Mouse (Mus musculus) left cerebral cortex, postnatal 10 days (tissue): ENCODE results near the gene Hmgb2. TPM values are rescaled to one million over a fixed set of nuclear protein-coding genes. Genes with fewer than 3 reads are reported as not detected.

ENCODE experiments used
- DNase-seq, 2 experiments: peaks; one replicate each; pipeline ENCODE4 v3.0.0; 2021 to 2022; ENCODE audit warnings: low spot score in 2 of 2, mixed read lengths in 1 of 2; ENCODE audit errors: extremely low spot score in 1 of 2
- intact Hi-C: fragments of 180-260 bp; cut with DNase I; formaldehyde crosslinking; loops from one replicate; pipeline ENCODE4 v1.15.1; 2025
- total RNA-seq, 2 experiments: library from RNA; stranded (reverse); gene quantifications; 2 replicates each; pipeline ENCODE4 v1.2.3; 2021

Gene Hmgb2
- total RNA-seq, 2 experiments from 2014 or later, result 13.1 to 15.5 TPM

DNA sequence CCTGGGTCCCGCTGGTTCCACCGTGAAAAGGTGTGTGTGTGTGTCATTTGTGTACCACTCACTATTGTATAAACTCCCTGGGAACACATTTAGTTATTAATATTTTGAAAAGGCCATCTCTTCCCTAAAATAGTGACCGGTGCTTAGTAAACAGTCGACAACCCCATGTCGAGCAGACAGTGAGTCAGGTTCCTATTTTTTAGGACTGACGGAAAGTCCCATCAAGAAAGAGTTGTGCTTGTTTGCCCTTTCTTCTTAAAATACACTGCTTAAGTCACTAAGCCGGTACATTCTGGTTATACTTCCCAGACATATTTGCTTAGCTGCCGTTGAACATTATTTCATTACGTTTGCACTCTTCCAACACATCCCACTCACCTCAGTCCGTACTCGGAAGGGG, 29.2 kb downstream of the Hmgb2 start:
- DNase-seq, result no peak
- intact Hi-C loops, result loop anchor here (2.0 to 5.0 kb wide), 2 partner anchors 111 to 260 kb away; partner anchors contain the start of gene Galnt7

DNA sequence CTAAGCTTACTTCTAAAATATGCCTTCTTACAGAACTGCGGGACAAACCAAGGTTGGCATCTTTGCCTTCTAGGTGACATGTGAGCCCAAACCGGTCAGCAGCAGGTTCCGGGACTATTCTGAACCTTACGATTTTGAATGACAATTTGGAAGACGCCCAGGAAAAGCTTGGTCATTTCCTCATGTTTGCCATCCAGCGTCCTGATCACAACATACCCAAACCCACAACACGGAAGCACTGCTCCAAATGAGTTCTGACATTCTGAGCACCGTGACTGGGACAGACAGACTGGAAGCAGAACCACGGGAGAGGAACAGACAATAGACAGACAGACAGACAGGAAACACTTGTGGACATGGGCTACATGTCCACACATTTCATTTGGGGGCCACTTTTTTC, 29.7 kb downstream of the Hmgb2 start:
- intact Hi-C loops, result loop anchor here (2.0 to 5.0 kb wide), 2 partner anchors 111 to 259 kb away; partner anchors contain the start of gene Galnt7
- DNase-seq, result no peak

DNA sequence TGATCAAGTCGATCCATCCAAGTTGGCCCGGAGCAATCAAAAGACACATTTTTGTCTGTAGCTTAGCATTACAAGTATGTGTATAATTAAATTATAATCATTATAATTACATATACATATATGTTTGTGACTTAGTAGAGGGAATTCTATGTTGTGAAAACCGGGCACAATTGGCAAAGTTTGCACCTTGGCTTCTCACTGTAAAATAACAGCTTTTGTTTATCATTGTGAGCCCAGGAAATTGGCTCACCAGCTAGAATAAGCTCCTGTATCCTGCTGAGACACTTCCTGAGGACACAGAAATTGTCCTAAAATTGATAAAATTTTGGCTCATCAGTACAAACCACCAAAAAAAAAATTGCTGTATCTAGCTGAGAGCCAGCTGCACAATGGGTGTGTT, 34.7 kb downstream of the Hmgb2 start:
- no peak for DNase-seq
- intact Hi-C loops, result no loop called here

DNA sequence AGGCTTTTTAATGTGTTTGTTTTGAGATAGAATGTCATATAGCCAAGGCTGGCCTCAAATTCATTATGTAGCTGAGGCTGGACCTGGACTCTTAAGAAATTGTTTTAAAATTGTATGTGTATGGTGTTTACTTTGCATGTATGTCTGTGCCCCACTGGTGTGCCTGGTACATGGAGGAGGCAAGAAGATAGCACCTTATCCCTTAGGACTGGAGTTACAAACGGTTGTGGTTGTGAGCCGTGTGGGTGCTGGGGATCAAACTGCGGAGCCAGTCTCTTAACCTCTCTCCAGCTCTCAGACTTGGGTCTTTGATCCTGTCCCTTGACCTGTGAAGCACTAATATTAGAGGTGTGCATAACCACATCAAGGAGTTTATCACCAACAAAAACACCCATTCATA, 35.1 kb downstream of the Hmgb2 start:
- no peak for DNase-seq
- intact Hi-C loops, result no loop called here

DNA sequence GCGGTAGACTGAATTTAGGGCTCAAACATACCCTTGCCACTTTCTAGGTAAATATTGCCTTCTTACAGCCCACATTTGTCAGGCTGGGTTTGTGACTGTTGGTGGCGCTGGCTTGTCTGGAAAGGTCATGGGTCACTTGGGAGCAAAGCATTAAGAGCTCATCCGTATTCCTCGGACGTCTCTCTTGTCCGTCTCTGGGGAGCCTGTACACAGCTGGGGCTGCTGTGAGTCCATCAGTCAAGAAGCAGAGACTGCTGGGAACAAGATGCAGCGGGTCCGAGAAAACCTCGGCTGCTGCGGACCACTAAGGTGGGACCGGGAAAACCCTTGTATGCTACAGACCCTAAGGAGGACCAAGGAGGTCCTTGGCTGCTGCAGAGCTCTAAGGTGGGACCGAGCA, 35.9 kb downstream of the Hmgb2 start:
- no peak for DNase-seq
- intact Hi-C loops, result no loop called here

DNA sequence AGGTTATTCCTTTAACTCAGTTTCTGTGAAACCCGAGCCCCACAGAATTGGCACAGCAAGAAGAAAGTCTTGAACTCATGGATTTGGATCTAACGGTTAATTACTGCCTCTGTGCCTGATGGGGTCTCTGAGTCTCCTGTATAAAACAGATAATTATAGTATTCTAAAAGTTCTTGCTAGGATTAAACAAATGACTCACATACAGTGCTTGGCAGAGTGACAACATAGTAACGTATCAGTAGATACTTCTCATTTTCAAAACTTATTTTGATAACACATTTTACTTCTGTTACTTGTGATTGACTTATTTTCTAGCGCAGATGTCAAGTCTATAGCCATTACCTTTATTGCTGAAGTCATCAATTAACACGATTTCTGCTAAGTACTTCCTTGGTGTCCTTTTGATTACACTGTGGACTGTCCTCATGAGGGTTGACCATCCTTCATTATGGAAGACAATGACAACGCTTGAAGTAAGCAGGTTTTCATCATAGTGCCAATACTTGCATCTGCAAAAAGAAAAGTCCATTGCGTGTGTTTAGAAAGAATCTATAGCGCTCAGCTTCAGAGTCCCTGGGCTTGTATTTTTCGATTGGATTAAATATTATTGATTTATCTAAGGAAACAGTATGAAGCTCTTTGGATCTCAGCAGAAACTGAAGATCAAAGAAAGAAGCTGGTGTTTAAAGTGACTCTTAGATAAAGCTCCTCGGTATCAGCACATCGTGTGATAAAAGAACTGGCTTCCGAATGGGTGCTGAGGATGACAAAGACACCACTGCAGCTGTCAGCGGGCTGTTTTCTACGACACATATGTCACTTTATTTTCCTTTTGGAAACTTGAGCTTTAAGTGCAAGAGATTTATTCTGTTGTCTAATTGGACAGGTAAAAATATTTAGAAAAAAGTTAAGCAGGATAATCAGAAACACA, 40.7 kb downstream of the Hmgb2 start:
- no peak for DNase-seq
- intact Hi-C loops, result no loop called here

DNA sequence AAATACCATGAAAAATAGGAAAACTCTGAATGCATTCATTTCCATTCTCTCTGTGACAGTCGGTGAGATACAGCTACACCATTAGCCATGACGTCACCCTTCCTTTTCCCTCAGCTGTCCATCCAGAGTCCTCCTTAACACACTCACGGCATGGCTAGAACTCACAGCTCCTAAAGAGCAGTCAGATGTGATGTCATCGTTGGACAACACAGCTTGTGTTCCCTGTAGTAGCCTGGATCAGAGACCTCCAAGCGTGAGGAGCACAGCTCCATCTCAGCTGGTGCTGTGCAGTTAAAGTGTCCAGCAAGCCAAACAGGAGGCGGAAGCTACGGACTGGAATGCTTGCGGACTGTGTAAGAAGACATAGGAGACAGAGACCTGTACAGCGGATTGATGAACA, 49.2 kb downstream of the Hmgb2 start:
- DNase-seq, result no peak
- intact Hi-C loops, result no loop called here

DNA sequence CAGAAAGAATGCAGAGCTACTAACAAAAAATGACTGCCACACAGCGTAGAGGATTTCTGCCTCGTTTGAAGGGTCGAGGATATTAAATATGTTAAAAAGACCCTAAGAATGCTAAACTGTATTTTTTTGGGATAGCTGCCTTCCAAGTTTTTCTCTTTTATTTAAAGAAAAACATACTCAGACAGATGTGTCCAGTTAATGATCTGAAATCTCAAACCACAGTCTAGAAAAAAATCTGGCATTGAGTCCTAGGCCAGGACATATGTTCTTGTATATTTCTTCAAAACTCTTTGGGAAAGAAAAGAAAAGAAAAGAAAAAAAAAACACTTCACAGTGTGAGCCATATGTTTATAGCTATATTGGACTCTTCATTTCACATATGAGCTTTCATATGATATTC, 51.0 kb downstream of the Hmgb2 start:
- intact Hi-C loops, result no loop called here
- DNase-seq, result no peak

DNA sequence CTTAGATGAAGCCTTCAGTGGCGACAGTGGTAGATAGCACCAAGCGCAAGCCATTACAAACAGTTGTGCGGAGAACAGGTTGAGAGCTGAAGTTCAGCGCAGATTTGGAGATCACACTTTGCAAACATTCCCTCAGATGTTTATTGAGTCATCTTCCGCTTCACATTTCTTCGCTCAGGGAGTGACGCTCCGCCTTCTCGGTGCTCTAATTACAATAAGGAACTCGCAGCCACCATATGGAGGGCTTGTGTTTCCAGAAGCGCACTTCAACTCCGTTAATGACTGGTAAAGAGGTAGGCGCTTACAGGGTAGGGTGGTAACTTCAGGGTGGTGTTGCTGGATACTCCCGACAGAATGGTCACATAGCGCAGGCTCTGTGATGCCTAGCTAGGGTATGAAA, 52.0 kb downstream of the Hmgb2 start:
- intact Hi-C loops, result no loop called here
- no peak for DNase-seq

DNA sequence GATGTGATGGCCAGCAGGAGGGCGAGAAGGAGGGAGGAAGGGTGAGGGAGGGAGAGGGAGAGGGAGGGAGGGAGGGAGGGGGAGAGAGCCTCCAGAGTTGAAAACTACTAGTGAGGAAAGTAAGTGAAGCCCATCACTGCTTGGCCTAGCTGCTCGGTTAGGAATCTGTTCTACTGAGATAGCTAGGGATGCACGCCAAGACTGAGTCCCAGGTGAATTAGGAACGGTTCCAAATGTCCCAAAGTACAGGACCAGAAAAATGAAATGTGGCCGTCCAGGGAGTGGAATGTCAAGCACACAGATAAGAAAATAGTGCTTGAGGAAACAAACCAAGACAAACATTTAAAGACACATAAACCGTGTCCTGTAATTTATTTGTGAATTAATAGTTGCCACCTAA, 53.3 kb downstream of the Hmgb2 start:
- intact Hi-C loops, result no loop called here
- DNase-seq, result no peak

Other genes with a start within 250 kb of the Hmgb2 start
- gene Hand2, start 190.9 kb upstream of the Hmgb2 start, total RNA-seq, result not detected
- gene Scrg1, start 56.0 kb upstream of the Hmgb2 start, total RNA-seq, result 10 to 100 TPM; 35.3 to 52.0 TPM
- 1 to 10 TPM; 5.7 to 7.2 TPM for gene Sap30, start 24.0 kb upstream of the Hmgb2 start, total RNA-seq
- 1 to 10 TPM; 8.5 to 9.8 TPM for gene Galnt7, start 141.1 kb downstream of the Hmgb2 start, total RNA-seq